Mouse (Mus musculus): ENCODE results near the gene St3gal2.
"Not testable (repeated sequence)": the region's sequence is repeated elsewhere in the genome, so short reads cannot be mapped to it uniquely, and the experiment has no call there.

St3gal2 gene

DNA sequence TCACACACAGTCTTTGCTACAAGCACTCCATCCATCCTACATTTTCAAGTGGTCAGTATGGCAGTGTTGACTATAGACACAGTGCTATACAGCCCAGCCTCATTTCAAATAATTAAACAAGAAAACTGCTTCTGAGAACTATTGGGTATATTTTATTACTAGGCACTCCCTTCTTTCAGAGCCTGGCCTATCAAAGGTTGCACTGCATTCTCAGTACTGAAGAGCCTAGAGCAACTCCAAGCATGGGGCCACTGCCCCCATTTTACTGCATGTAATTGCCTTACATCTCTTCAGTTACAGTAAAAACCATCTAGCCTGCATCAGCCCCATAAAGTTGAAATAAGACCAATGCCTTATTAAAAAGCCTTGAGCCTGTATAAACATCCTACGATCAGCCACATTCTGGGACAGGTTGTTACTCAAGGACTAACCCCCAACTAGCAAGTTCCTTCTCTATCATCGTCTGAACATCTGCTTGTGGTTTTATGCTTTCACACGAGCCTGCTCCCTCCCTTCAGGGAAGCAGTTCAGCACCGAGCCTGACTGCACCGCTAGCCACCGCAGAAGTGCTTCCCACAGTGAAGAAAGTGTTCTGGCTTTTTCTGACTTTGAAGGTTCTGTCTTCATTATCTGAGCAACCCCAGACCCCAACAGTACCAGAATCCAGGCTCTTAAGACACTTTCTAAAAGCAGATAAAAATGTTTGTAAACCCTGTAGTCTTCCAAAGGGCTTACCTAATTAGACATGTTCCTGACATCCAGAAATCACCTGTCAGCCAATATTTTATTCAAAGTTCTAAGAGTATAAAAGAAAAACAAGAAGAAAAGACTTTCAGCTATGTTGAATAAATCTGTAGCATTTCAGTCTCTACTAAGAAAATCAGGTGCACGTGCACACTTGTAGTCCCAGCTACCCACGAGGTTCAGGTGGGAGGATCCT, 68.4 kb downstream of the St3gal2 start:
- in situ Hi-C loops (cut with MboI, MseI) = loop anchor here (5.0 kb wide), 2 partner anchors 54 to 146 kb away; no protein-coding TSS in a partner anchor

DNA sequence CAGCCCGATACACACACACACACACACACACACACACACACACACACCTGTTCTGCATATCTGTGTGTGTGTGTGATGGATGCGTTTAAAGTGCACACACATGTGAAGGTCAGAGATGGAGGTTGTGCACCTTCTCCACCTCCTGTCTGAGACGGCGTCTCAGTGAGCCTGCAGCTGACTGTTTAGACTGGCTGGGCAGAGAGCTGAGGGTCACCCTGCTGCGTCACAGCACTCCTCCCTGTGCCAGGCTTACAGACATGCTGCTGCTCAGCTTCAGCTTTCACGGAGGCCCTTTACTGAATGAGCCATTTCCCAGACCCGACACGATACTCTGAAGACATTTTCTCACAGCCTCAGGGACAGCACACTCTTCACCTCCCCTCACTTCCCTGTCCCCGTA, 70.3 kb downstream of the St3gal2 start:
- in situ Hi-C loops (cut with MboI, MseI) = no loop called here

- in situ Hi-C loops (cut with MboI, MseI) = no loop called here
Observed at GRCm38 (mm10) chr8:110996641-110997430, 77.1 kb downstream of the St3gal2 start.

DNA sequence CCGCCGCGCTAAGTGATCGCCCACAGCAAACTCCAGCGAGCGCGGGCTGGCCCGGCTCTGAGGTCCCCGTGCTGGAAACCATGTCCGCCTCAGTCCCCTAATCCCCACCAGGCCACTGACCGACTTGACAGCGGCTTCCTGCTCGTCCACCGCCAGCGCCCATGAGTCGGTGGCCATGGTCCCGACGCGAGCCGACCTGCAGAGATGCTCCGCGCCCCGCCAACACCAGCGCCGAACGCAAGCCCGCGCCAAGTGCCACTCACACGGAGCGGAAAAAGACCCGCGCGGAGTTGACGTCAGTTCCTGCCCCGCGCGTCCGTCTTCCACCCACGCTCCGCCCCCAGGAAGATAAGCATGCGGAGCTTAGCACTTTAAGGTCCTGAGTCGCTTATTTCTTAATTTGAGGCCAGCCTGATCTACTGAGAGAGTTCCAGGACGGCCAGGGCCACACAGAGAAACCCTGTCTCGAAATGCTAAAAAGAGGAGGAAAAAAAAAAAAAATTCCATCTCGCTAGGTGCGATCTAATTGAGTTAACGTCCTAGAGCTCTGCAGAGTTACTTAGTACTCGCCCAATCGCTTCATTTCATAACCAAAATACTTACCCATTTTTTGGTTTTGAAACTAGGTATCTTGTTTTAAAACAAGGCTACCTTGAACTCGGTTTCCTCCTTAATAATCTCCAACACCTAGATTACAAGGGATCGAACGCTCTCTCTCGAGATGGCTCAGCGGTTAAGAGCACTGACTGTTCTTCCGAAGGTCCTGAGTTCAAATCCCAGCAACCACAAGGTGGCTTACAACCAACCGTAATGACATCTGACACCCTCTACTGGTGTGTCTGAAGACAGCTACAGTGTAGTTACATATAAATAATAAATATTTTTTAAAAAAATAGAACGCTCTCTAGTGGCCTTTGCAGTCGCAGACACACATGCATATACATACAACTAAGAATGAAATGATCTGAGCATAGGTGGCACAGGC, 78.1 kb downstream of the St3gal2 start, which contains the start of gene Ddx19a:
Gene Ddx19a, minus strand, starts transcription at position 254 of the 985 bp plus-strand sequence.
- in situ Hi-C loops (cut with MboI, MseI) = no loop called here

GRCm38 (mm10) chr8:111010230-111010991, 90.7 kb downstream of the St3gal2 start:
- in situ Hi-C loops (cut with MboI, MseI) = not testable (repeated sequence)

Data from T-helper 17 cell (primary cell).